Mouse (Mus musculus) intestine, postnatal 0 days (tissue): ENCODE data around the gene Pnpt1. TPM values are rescaled to one million over a fixed set of nuclear protein-coding genes. Genes with fewer than 3 reads are reported as not detected.

Experiments used
- ATAC-seq: fragments of 200-750 bp; cut with Nextera tagmentation; 2 replicates; pipeline ENCODE4 v1.8.0; 2017; ENCODE audit warnings: mild to moderate bottlenecking, moderate TSS enrichment, moderate library complexity
- H3K27ac ChIP-seq: fragments of 300-500 bp; sonication (generic); 2 replicates; pipeline ENCODE4 v1.5.1; 2014; ENCODE audit warnings: mild to moderate bottlenecking, low read depth, low read length, moderate library complexity
- H3K27me3 ChIP-seq: fragments of 300-500 bp; sonication (generic); replicated peaks from 2 replicates; pipeline ENCODE4 v1.6.1; 2014; ENCODE audit warnings: low read length, mixed read lengths; ENCODE audit not compliant: control insufficient read depth, insufficient read depth
- H3K36me3 ChIP-seq: fragments of 300-500 bp; sonication (generic); 2 replicates; pipeline ENCODE4 v1.6.1; 2014; ENCODE audit warnings: mild to moderate bottlenecking, moderate library complexity; ENCODE audit not compliant: control insufficient read depth, insufficient read depth
- H3K4me1 ChIP-seq: fragments of 300-500 bp; sonication (generic); replicated peaks from 2 replicates; pipeline ENCODE4 v1.6.1; 2014; ENCODE audit warnings: antibody characterized with exemption, low read length, mixed read lengths; ENCODE audit not compliant: control insufficient read depth, insufficient read depth
- H3K4me2 ChIP-seq: fragments of 300-500 bp; sonication (generic); replicated peaks from 2 replicates; pipeline ENCODE4 v1.6.1; 2014; ENCODE audit warnings: low read depth, mild to moderate bottlenecking, moderate library complexity
- H3K4me3 ChIP-seq: fragments of 300-500 bp; sonication (generic); 2 replicates; pipeline ENCODE4 v1.5.1; 2014; ENCODE audit warnings: low read depth, low read length
- H3K9ac ChIP-seq: fragments of 300-500 bp; sonication (generic); 2 replicates; pipeline ENCODE4 v1.6.1; 2014; ENCODE audit warnings: mild to moderate bottlenecking, low read depth, low read length
- H3K9me3 ChIP-seq: fragments of 300-500 bp; sonication (generic); 2 replicates; pipeline ENCODE4 v1.6.1; 2016; ENCODE audit warnings: mixed run types; ENCODE audit not compliant: control insufficient read depth
- CTCF ChIP-seq: sonication (generic); IDR thresholded peaks from 2 replicates; pipeline ENCODE4 v1.5.1; 2016; ENCODE audit warnings: low read depth, mild to moderate bottlenecking, control low read depth, antibody characterized with exemption, moderate library complexity
- WGBS: fragments of 180-500 bp; shearing (Covaris S2); extraction: QIAGEN DNeasy Blood & Tissue Kit; methylation state at CpG from one replicate; pipeline ENCODE4 v1.1.7; 2014; 5-methylcytosine and 5-hydroxymethylcytosine counted together
- polyA plus RNA-seq: library from polyadenylated mRNA; unstranded; fragments of >200 nt; fragmentation: Nextera tagmentation; extraction: Ambion mirVana; gene quantifications from 2 replicates; pipeline ENCODE4 v1.2.1, GENCODE M21; 2015

Gene Pnpt1
- polyA plus RNA-seq, 1 experiment from 2014 or later, result 15.8 TPM

DNA sequence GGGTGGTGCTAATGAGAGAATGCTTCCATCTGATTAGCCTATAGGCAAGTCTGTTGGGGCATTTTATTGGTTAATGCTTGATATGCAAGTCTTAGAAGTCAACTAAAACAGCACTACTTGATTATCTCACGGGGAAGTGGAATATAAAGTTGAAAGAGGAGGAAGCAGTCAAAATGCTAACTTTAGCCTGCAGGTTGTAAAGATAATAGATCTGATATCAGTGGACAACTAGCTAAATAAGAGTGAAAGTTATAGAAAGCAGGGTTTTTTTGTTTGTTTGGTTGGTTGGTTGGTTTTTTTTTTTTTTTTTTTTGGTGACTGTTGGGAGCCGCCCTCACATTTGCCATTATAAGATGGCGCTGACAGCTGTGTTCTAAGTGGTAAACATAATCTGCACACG is 33.0 kb downstream of the Pnpt1 start:
- no peak for TF ChIP-seq CTCF
- Histone ChIP-seq H3K4me2 (no peak overlapping the region), H3K9ac (no peak overlapping the region), H3K27ac (no peak overlapping the region), H3K4me1 (no peaks in the 10 kb centered on the region), H3K4me3 (no peak overlapping the region), H3K27me3 (no peaks in the 10 kb centered on the region), H3K36me3 (peaks cover 18% of the 10 kb centered on the region), H3K9me3 (no peaks in the 10 kb centered on the region)
- ATAC-seq, result no peak
- 76% methylated on average over 4 of the region's 4 CpGs for WGBS

DNA sequence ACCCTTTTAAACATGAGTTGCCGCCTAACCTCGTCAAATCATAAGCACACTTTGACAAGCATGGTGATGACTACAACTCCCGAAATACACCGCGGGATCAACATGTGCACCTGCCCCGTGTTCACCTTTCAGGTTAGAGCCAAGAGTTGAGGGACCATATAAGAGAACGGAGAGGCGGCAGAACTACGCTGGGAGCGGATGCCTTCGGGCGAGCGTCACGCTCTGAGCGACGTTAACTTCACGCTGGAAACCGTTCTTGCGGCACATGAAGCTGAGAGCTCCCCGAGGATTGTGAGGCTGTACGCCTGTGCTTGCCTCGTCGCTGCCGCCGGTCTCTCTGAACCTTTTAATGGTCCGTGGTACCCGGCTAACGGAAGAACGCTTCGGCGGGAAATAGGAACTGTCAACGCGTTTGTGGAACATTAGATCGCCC is 41.4 kb downstream of the Pnpt1 start:
- Histone ChIP-seq H3K4me3 (peak overlapping the region; percentile 97), H3K36me3 (no peaks in the 10 kb centered on the region), H3K27me3 (no peaks in the 10 kb centered on the region), H3K4me1 (no peaks in the 10 kb centered on the region), H3K27ac (peak overlapping the region; percentile 97), H3K4me2 (peak overlapping the region; percentile 92), H3K9ac (peak overlapping the region; percentile 93), H3K9me3 (no peaks in the 10 kb centered on the region)
- ATAC-seq, result peak; percentile 31; the same call in 1 of the 2 replicates
- no peak for TF ChIP-seq CTCF
- WGBS, result 0% methylated on average over 34 of the region's 34 CpGs

DNA sequence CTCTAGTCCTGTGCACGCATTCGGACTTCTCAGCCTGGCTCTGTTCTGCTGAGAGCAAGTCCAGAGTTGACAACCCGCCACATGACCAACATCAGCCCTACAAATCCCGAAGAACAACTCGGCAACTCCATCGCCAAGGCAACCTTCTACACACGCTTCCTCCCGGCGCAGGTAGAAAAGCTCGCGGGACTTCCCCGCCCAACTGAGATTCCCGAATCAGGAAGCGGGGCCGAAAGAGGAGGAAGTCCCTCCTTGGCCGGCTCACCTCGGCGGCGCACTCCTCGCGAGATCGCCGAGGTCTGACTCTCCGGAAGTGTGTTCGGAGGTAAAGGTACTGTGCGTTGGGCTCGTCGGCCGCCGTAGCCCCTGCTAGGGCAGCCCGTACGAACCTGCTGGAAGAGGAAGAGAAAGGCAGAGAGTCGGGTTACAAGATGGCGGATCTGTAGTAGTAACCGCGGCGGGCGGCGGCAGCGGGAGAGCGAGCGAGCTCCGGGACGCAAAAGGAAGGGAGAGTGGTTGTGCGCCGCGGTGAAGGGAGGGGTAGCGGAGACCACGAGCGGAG is 42.1 kb downstream of the Pnpt1 start, which contains the start of gene Ppp4r3b:
Gene Ppp4r3b, plus strand, starts transcription at position 328 of the 562 bp plus-strand sequence.
- peak within 1 kb of the TSS; percentile 97 for H3K4me3 ChIP-seq
- peak; percentile 32; the same call in 1 of the 2 replicates for TF ChIP-seq CTCF
- H3K4me2 ChIP-seq, result peak within 1 kb of the TSS; percentile 92
- peak within 1 kb of the TSS; percentile 93 for H3K9ac ChIP-seq
- ATAC-seq, result peak; percentile 99
- WGBS, result under 1% methylated on average over 50 of the region's 50 CpGs
- H3K36me3 ChIP-seq, result no peaks in the 10 kb centered on the region
- no peaks in the 10 kb centered on the region for H3K9me3 ChIP-seq
- H3K27me3 ChIP-seq, result no peaks in the 10 kb centered on the region
- H3K27ac ChIP-seq, result peak within 1 kb of the TSS; percentile 97
- H3K4me1 ChIP-seq, result no peaks in the 10 kb centered on the region

DNA sequence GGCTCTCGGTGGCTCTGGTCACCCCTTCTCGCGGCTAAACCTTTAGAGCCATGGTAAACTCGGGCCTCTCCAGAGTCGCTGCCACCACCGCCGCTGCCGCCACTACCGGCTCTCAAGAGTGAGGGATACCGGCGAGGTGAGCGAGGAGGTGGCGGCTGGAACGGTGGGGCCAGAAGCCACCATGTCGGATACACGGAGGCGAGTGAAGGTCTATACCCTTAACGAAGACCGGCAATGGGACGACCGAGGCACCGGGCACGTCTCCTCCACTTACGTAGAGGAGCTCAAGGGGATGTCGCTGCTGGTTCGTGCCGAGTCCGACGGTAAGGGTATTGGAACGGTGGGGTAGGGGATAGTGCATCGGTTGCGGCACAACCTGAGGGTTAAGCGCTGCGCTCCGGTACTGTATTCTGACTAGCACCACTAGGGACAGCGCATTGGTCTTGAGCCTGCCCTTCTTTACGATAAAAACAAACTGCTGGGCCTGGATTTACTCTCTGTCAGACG is 42.6 kb downstream of the Pnpt1 start:
- Histone ChIP-seq H3K27ac (peak overlapping the region; percentile 97), H3K4me2 (peak overlapping the region; percentile 62), H3K9ac (peak overlapping the region; percentile 93), H3K9me3 (no peaks in the 10 kb centered on the region), H3K4me1 (no peaks in the 10 kb centered on the region), H3K27me3 (no peaks in the 10 kb centered on the region), H3K4me3 (peak overlapping the region; percentile 97), H3K36me3 (no peaks in the 10 kb centered on the region)
- peak; percentile 74 for ATAC-seq
- peak; percentile 77 for TF ChIP-seq CTCF
- WGBS, result under 1% methylated on average over 38 of the region's 38 CpGs

DNA sequence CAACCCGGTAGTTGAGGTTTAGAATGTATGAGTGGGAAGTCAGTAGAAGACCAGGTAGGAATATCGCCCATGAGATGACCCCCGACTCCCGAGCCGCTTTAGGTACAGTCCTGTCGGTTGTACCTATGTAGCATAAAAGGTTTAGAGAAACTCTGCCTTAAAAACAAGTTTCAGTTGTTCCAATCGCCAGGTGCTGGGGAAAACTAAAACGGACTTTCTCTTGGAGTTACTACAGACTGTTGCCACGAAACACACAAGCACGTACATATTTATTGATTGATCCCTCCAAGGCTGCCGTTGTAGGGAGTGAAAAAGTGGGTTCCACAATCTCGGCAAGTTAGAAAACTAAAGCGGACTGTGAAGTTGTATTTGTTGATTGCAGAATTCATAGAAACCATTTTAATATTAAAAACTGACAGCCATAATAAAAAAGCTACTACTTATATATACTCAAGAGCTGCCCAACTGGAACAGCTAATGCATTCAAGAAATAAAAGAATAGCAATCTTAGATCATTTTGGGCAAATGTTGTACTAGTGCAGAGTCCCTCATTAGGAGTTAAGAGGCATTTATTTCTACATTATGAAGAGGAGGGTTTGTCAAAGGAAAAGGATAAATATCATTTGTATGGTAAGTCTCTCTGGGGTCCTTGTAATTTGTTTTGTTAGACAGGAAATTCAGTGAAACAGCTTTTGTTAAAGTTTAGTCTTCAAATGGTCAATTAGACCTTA is 43.3 kb downstream of the Pnpt1 start:
- Histone ChIP-seq H3K27me3 (no peaks in the 10 kb centered on the region), H3K27ac (peak overlapping the region; percentile 97), H3K4me3 (peak overlapping the region; percentile 97), H3K4me1 (no peaks in the 10 kb centered on the region), H3K36me3 (no peaks in the 10 kb centered on the region), H3K4me2 (peak overlapping the region; percentile 62), H3K9ac (peak overlapping the region; percentile 93), H3K9me3 (no peaks in the 10 kb centered on the region)
- no peak for ATAC-seq
- TF ChIP-seq CTCF, result no peak
- under 1% methylated on average over 13 of the region's 13 CpGs for WGBS

DNA sequence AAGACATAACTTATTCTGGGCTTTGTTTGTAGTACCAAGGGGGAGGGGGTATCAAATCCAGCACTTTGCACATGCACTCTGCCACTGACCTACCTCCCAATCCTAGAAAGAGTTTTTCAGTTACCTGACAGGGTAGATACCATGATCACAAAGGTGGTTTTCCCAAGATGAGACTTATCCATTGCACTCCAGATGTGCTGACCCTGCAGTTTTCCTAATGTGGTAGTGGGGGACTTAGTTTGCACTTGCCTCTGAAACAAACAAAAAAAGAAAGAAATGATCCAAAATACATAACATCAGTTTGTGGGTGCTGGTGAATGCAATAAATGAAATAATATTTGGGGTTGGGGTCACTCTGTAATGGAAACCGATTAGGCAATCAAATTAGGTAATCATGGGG is 48.8 kb downstream of the Pnpt1 start:
- Histone ChIP-seq H3K4me2 (no peak overlapping the region), H3K4me1 (no peaks in the 10 kb centered on the region), H3K27me3 (no peaks in the 10 kb centered on the region), H3K4me3 (no peak overlapping the region), H3K9ac (no peak overlapping the region), H3K9me3 (no peaks in the 10 kb centered on the region), H3K27ac (no peak overlapping the region), H3K36me3 (peaks cover 16% of the 10 kb centered on the region; the same call in 1 of the 2 replicates)
- TF ChIP-seq CTCF, result no peak
- ATAC-seq, result no peak
- WGBS, result 98% methylated on average over 1 of the region's 1 CpGs
